Mouse (Mus musculus) small intestine, adult 2 months (tissue): ENCODE data around the gene Syvn1.

Experiments
- CTCF ChIP-seq: fragments of 200-500 bp; IDR thresholded peaks from 2 replicates; pipeline ENCODE4 v1.5.1; 2012; ENCODE audit warnings: low read depth, mild to moderate bottlenecking, control low read depth, inconsistent platforms, low read length, moderate library complexity, mixed read lengths; ENCODE audit not compliant: insufficient replicate concordance, insufficient read length; ENCODE audit errors: extremely low read depth
- POLR2A ChIP-seq: fragments of 200-500 bp; IDR thresholded peaks from 2 replicates; pipeline ENCODE4 v1.6.1; 2012; ENCODE audit warnings: low read depth, mild to moderate bottlenecking, control low read depth, inconsistent platforms, low read length, moderate library complexity

- TF ChIP-seq CTCF (peak; percentile 35; the same call in 1 of the 2 replicates), POLR2A (no peak)
Observed at GRCm38 (mm10) chr19:6015511-6016315, 30.7 kb upstream of the Syvn1 start, which contains the start of gene Capn1.
